Mouse (Mus musculus) lung, embryonic 15.5 days (tissue): ENCODE data around the gene Gm45213. TPM values are rescaled to one million over a fixed set of nuclear protein-coding genes. Genes with fewer than 3 reads are reported as not detected.

Source experiments
- ATAC-seq: fragments of 200-750 bp; cut with Nextera tagmentation; 2 replicates; pipeline ENCODE4 v1.8.0; 2017; ENCODE audit warnings: moderate number of reproducible peaks, borderline replicate concordance; ENCODE audit not compliant: low FRiP score, low TSS enrichment; ENCODE audit errors: extremely low read depth
- H3K27ac ChIP-seq: fragments of 300-500 bp; sonication (generic); 2 replicates; pipeline ENCODE4 v1.5.1; 2015; ENCODE audit warnings: moderate library complexity, mild to moderate bottlenecking, inconsistent platforms
- H3K27me3 ChIP-seq: fragments of 300-500 bp; sonication (generic); 2 replicates; pipeline ENCODE4 v1.6.1; 2015; ENCODE audit warnings: inconsistent platforms
- H3K36me3 ChIP-seq: fragments of 300-500 bp; sonication (generic); 2 replicates; pipeline ENCODE4 v1.6.1; 2015; ENCODE audit warnings: inconsistent platforms
- H3K4me1 ChIP-seq: fragments of 300-500 bp; sonication (generic); 2 replicates; pipeline ENCODE4 v1.6.1; 2015; ENCODE audit warnings: inconsistent platforms
- H3K4me2 ChIP-seq: fragments of 300-500 bp; sonication (generic); 2 replicates; pipeline ENCODE4 v1.6.1; 2015; ENCODE audit warnings: inconsistent platforms, mild to moderate bottlenecking, moderate library complexity
- H3K4me3 ChIP-seq: fragments of 300-500 bp; sonication (generic); 2 replicates; pipeline ENCODE4 v1.5.1; 2015; ENCODE audit warnings: mild to moderate bottlenecking, inconsistent platforms
- H3K9ac ChIP-seq: fragments of 300-500 bp; sonication (generic); 2 replicates; pipeline ENCODE4 v1.6.1; 2015; ENCODE audit warnings: inconsistent platforms
- H3K9me3 ChIP-seq: fragments of 300-500 bp; sonication (generic); 2 replicates; pipeline ENCODE4 v1.6.1; 2016; ENCODE audit warnings: inconsistent platforms
- WGBS: fragments of 180-500 bp; shearing (Covaris S2); methylation state at CpG from one replicate; pipeline ENCODE4 v1.1.7; 2015; 5-methylcytosine and 5-hydroxymethylcytosine counted together
- polyA plus RNA-seq: library from polyadenylated mRNA; unstranded; fragments of >200 nt; fragmentation: Nextera tagmentation; extraction: Ambion mirVana; gene quantifications from 2 replicates; pipeline ENCODE4 v1.2.1, GENCODE M21; 2015

Gene Gm45213
- polyA plus RNA-seq, 1 experiment from 2014 or later, result not detected

GRCm38 (mm10) chr7:66091553-66091952 is 48.2 kb downstream of the Gm45213 start:
- no peaks in the 10 kb centered on the region for H3K9me3 ChIP-seq
- no peak overlapping the region for H3K4me3 ChIP-seq
- peaks cover 56% of the 10 kb centered on the region for H3K36me3 ChIP-seq
- no peak overlapping the region for H3K27ac ChIP-seq
- ATAC-seq, result 0 out of 2 replicates have a peak, but pooled peaks have one; percentile 27
- H3K9ac ChIP-seq, result no peak overlapping the region
- no peaks in the 10 kb centered on the region for H3K27me3 ChIP-seq
- no peaks in the 10 kb centered on the region for H3K4me1 ChIP-seq
- WGBS, result 75% methylated on average over 7 of the region's 7 CpGs
- H3K4me2 ChIP-seq, result no peak overlapping the region

DNA sequence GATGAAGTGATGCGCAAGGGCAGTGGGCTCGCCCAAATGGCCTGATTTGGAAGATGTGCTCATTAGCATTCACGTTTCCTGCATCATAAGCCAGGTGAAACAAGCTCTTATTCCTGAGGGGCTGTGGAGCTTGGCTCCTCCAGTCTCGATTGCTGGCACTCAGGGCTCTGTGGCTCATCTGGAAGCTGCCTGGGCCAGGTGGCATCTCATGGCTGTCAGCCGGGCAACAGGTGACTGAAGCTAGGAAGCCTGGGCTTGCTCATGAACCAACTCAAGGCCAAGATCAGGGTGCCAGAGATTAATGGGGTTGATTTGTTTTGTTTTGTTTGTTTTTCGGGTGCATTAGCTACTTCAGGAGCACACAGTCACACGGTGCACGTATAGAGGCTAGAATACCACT is 49.3 kb downstream of the Gm45213 start:
- no peaks in the 10 kb centered on the region for H3K4me1 ChIP-seq
- no peak for ATAC-seq
- 86% methylated on average over 8 of the region's 8 CpGs for WGBS

DNA sequence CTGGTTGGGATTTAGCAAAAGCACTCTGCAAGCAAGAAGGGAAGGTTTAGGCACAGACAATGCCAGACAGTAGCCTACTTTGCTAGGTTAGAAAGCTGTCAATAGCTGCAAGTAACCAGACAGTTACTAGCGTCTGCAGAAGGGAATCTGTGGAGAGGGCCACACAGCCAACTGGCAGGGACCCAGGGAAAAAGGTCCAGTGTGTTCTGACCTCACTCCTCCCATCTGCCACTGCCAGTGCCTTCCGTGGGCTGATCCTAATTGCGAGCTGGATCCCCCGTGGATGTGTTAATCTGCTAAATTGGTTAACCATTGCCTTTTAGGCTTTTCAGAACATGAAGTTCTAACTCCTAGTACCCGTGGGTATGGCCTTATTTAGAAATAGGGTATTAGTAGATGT is 50.7 kb downstream of the Gm45213 start:
- no peak overlapping the region for H3K4me3 ChIP-seq
- no peaks in the 10 kb centered on the region for H3K27me3 ChIP-seq
- no peak overlapping the region for H3K4me2 ChIP-seq
- no peaks in the 10 kb centered on the region for H3K4me1 ChIP-seq
- H3K36me3 ChIP-seq, result peaks cover 32% of the 10 kb centered on the region
- ATAC-seq, result no peak
- WGBS, result 64% methylated on average over 5 of the region's 5 CpGs
- H3K27ac ChIP-seq, result no peak overlapping the region
- no peaks in the 10 kb centered on the region for H3K9me3 ChIP-seq
- no peak overlapping the region for H3K9ac ChIP-seq

More for the DNA sequence above, 49.3 kb downstream of the Gm45213 start:
- Histone ChIP-seq H3K27ac (no peak overlapping the region), H3K9ac (no peak overlapping the region), H3K4me2 (no peak overlapping the region), H3K27me3 (no peaks in the 10 kb centered on the region), H3K36me3 (peaks cover 46% of the 10 kb centered on the region), H3K9me3 (no peaks in the 10 kb centered on the region), H3K4me3 (no peak overlapping the region)

- no peaks in the 10 kb centered on the region for H3K9me3 ChIP-seq
- no peak for ATAC-seq
- H3K4me3 ChIP-seq, result no peak overlapping the region
- H3K4me1 ChIP-seq, result no peaks in the 10 kb centered on the region
- H3K27ac ChIP-seq, result no peak overlapping the region
- no peak overlapping the region for H3K9ac ChIP-seq
- H3K27me3 ChIP-seq, result peaks cover 6% of the 10 kb centered on the region; the same call in 1 of the 2 replicates
- WGBS, result 70% methylated on average over 7 of the region's 7 CpGs
- no peak overlapping the region for H3K4me2 ChIP-seq
- no peaks in the 10 kb centered on the region for H3K36me3 ChIP-seq
Observed at GRCm38 (mm10) chr7:66098803-66099202, 55.4 kb downstream of the Gm45213 start.

- ATAC-seq, result no peak
- H3K27ac ChIP-seq, result no peak overlapping the region
- H3K4me1 ChIP-seq, result peaks cover 15% of the 10 kb centered on the region
- no peak overlapping the region for H3K9ac ChIP-seq
- H3K27me3 ChIP-seq, result peaks cover 6% of the 10 kb centered on the region; the same call in 1 of the 2 replicates
- H3K4me3 ChIP-seq, result no peak overlapping the region
- no peaks in the 10 kb centered on the region for H3K36me3 ChIP-seq
- no peak overlapping the region for H3K4me2 ChIP-seq
- 3% methylated on average over 4 of the region's 4 CpGs for WGBS
- H3K9me3 ChIP-seq, result no peaks in the 10 kb centered on the region
Observed at GRCm38 (mm10) chr7:66101866-66102265, 58.5 kb downstream of the Gm45213 start.

DNA sequence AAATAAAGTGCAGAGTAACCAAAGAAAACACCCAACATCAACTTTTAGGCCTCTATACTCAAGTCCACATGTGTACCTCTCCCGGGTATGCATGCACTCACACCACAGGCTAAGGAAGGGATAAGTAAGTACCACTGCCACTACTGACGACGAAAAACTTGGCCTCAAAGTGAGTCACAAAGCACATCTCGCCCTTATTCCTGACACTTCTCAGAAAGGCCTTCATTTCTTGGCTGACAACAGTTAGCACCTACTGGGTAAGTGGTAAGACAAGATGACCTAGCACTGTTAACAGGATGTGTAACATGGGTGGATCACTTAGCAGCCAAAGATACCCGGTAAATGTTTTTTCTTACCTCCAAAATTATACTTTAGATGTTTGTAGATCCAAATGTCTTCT is 61.1 kb downstream of the Gm45213 start:
- H3K27me3 ChIP-seq, result peaks cover 6% of the 10 kb centered on the region; the same call in 1 of the 2 replicates
- H3K4me3 ChIP-seq, result no peak overlapping the region
- H3K9me3 ChIP-seq, result no peaks in the 10 kb centered on the region
- peaks cover 33% of the 10 kb centered on the region for H3K4me1 ChIP-seq
- no peak overlapping the region for H3K9ac ChIP-seq
- no peak for ATAC-seq
- H3K4me2 ChIP-seq, result no peak overlapping the region
- H3K27ac ChIP-seq, result no peak overlapping the region
- no peaks in the 10 kb centered on the region for H3K36me3 ChIP-seq
- 82% methylated on average over 5 of the region's 5 CpGs for WGBS

DNA sequence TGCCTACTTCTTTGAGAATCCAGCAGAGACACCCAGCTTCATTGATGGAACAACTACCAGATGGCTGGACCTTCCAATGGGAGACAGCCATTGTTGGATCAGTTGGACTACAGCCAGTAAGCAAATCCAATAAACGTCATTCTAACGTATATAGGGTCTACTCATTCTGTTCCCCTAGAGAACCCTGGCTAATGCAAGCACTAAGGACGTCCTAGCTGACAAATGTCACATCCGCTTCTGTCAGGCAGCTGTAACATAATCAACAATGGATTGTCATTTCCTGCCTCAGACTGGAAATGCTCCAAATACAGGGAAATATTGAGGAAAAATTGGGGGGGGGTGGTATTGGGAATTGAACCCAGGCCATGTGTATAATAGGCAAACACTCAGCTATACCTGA is 62.4 kb downstream of the Gm45213 start:
- no peaks in the 10 kb centered on the region for H3K36me3 ChIP-seq
- H3K27ac ChIP-seq, result no peak overlapping the region
- no peak overlapping the region for H3K4me2 ChIP-seq
- H3K4me3 ChIP-seq, result no peak overlapping the region
- H3K9me3 ChIP-seq, result no peaks in the 10 kb centered on the region
- 26% methylated on average over 4 of the region's 4 CpGs for WGBS
- H3K27me3 ChIP-seq, result peaks cover 3% of the 10 kb centered on the region; the same call in 1 of the 2 replicates
- ATAC-seq, result no peak
- H3K4me1 ChIP-seq, result peaks cover 33% of the 10 kb centered on the region
- no peak overlapping the region for H3K9ac ChIP-seq

DNA sequence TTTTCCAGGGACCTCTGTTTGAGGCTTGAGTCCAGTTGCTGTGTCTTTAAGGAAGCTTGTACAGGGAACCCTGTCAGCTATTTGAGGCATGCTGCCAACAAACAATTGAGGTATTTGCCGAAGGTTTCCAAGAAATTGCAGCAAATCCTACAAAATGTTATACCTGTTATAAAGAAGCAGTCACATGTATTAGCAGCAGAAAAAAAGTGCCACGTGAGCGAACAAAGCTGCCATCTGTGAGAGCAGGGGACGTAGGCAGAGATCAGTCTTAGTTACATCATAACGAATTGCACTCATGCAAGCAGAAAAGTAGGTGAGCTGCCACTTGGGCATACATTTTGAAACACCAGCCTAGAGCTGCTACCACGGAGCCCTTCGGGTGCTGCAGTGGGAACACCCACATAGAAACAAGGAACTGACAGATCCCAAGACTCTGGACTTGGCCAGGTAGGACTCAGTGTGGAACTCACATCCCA is 63.2 kb downstream of the Gm45213 start:
- Histone ChIP-seq H3K4me3 (no peak overlapping the region), H3K9me3 (no peaks in the 10 kb centered on the region), H3K9ac (0 out of 2 replicates have a peak overlapping the region, but pooled peaks have one; percentile 10), H3K4me1 (peaks cover 39% of the 10 kb centered on the region), H3K27me3 (no peaks in the 10 kb centered on the region), H3K4me2 (peak overlapping the region; percentile 23; the same call in 1 of the 2 replicates), H3K36me3 (no peaks in the 10 kb centered on the region), H3K27ac (peak overlapping the region; percentile 57)
- WGBS, result 38% methylated on average over 7 of the region's 7 CpGs
- no peak for ATAC-seq

GRCm38 (mm10) chr7:66107206-66107605 is 63.8 kb downstream of the Gm45213 start:
- Histone ChIP-seq H3K4me1 (peaks cover 44% of the 10 kb centered on the region), H3K4me3 (no peak overlapping the region), H3K4me2 (peak overlapping the region; percentile 23; the same call in 1 of the 2 replicates), H3K27me3 (no peaks in the 10 kb centered on the region), H3K9me3 (no peaks in the 10 kb centered on the region), H3K36me3 (no peaks in the 10 kb centered on the region), H3K9ac (no peak overlapping the region), H3K27ac (no peak overlapping the region)
- WGBS, result 46% methylated on average over 11 of the region's 11 CpGs
- no peak for ATAC-seq

DNA sequence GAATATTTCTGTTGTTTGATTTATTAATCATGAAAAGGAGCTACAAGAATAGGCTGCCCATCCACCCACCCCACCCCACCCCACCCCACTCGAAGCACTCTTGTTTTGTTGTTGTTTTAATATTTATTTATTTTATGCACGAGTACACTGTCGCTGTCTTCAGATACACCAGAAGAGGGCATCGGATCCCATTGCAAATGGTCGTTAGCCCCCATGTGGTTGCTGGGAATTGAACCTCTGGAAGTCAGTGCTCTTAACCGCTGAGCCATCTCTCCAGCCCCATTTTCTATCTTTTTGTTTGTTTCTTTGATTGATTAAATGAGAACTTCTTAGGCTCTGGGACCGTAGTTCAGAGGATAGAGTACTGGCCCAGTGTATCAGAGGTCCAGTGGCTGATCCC is 64.5 kb downstream of the Gm45213 start:
- H3K27me3 ChIP-seq, result no peaks in the 10 kb centered on the region
- H3K36me3 ChIP-seq, result no peaks in the 10 kb centered on the region
- peaks cover 48% of the 10 kb centered on the region for H3K4me1 ChIP-seq
- 9% methylated on average over 7 of the region's 7 CpGs for WGBS
- ATAC-seq, result no peak
- H3K4me2 ChIP-seq, result no peak overlapping the region; the same call in 1 of the 2 replicates
- no peak overlapping the region for H3K9ac ChIP-seq
- no peak overlapping the region for H3K4me3 ChIP-seq
- no peak overlapping the region for H3K27ac ChIP-seq
- H3K9me3 ChIP-seq, result no peaks in the 10 kb centered on the region

DNA sequence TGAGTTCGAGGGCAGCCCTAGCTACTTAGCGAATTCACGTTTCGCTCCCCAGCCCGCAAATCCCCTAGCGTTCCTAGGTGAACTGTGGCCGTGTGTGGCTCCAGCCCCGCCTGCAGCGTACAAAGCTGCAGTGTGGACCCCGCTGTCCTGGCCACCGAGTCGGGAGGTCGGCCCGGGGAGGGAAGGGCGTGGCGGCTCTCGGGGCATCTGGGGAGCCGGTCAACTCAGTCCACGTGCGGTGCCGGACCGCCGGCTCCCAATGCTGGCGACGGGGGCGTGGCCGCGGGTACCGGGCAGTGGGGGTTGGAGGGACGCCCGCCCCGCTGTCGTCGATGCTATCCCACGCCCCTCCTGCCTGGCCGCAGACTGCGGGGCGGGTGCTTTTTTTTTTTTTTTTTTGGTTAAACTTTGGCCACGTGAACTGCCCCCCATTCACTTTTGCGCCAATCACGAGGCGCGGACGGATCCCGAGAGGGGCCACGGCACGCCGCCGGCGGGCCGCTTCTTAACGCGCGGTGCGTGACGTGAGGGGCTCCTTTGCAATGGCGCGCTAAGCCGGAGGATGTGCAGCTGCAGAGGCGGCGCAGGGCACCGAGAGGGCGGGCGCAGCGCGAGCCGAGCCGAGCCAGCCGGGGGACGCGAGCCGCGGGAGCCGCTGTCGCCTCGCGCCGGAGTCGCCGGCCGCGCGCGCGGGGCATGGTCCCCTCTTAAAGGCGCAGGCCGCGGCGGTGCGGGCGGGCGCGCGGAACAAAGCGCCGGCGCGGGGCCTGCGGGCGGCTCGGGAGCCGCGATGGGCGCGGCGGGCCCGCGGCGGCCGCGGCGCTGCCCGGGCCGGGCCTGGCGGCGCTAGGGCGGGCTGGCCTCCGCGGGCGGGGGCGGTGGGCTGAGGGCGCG is 65.8 kb downstream of the Gm45213 start, which contains the start of gene Chsy1:
TSS of gene Chsy1 (plus strand) at position 555 of the 894 bp plus-strand sequence.
- H3K9ac ChIP-seq, result peak within 1 kb of the TSS; percentile 71
- ATAC-seq, result peak; percentile 86
- under 1% methylated on average over 99 of the region's 123 CpGs for WGBS
- peak within 1 kb of the TSS; percentile 91 for H3K4me3 ChIP-seq
- H3K36me3 ChIP-seq, result no peaks in the 10 kb centered on the region
- peaks cover 58% of the 10 kb centered on the region for H3K4me1 ChIP-seq
- H3K27me3 ChIP-seq, result no peaks in the 10 kb centered on the region
- no peaks in the 10 kb centered on the region for H3K9me3 ChIP-seq
- peak within 1 kb of the TSS; percentile 71 for H3K4me2 ChIP-seq
- H3K27ac ChIP-seq, result peak within 1 kb of the TSS; percentile 91
